Mouse (Mus musculus): ENCODE results near the gene Ngb. TPM values are rescaled to one million over a fixed set of nuclear protein-coding genes. Genes with fewer than 3 reads are reported as not detected.

Ngb gene
- polyA plus RNA-seq, 1 experiment from 2014 or later, result 10.8 TPM

DNA sequence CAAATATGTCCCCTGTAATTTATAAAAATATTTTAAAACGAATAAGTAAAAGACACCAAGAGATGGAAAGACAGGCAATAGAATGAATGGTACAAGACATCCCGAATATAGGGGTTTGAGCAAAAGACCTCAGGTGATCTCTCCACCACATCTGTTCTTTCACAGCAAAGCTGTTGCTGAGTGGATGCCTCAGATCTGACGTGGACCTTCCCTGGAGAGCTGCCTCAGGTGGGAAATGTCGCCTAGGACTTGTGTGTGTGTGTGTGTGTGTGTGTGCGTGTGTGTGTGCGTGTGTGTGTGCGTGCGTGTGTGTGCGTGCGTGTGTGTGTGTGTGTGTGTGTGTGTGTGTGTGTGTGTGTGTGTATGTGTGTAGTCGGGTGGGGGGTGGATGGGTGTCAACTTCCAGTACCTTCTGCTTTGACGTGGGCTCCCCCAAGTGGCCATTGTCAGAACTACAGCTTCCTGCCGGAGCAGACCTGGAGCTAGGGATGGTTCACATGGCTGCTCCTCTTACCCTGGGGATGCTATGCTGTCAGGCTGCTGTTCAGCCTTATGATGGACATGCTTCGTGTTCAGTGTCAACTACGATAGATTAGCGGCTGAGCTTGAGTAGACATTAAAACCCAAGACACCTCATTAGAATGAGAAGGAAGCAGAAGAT, 49.5 kb downstream of the Ngb start:
- Histone ChIP-seq H3K36me3 (ENCODE audit: control insufficient read depth, insufficient read depth, low read length) (no peaks in the 10 kb centered on the region), H3K4me1 (ENCODE audit: control insufficient read depth, insufficient read depth, low read length) (peaks cover 10% of the 10 kb centered on the region), H3K4me2 (ENCODE audit: low read length) (0 out of 2 replicates have a peak overlapping the region, but pooled peaks have one; percentile 15), H3K4me3 (ENCODE audit: low read depth, low read length) (no peak overlapping the region), H3K27me3 (ENCODE audit: control insufficient read depth, insufficient read depth, low read depth, low read length) (no peaks in the 10 kb centered on the region), H3K27ac (ENCODE audit: low read length) (peak overlapping the region; percentile 54; the same call in 1 of the 2 replicates), H3K9ac (ENCODE audit: low read depth, low read length) (no peak overlapping the region), H3K9me3 (replicated peaks; ENCODE audit: control insufficient read depth, low read length, poor library complexity, severe bottlenecking) (no peaks in the 10 kb centered on the region)
- peak; percentile 63 for ATAC-seq
- WGBS, result 21% methylated on average over 16 of the region's 16 CpGs

DNA sequence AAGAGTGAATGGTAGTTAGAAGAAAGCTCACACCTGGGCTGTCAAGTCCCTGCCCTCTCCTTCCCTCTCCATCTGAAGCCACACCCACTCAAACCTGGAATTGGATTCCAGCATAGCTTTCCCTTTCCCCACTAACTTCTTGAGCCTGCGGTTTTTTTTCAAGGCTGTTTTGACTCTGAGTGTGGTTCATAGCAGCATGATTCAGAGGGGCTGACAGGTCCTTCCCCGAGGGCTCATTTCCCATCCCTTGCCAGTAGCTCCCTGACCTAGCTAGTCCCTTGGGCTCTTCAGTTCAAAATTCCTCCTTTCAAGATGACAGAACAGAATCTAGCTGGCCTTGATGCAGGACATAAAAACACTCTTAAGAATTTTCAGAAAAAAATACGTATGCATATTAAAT, 54.8 kb downstream of the Ngb start:
- ATAC-seq, result no peak
- H3K4me2 ChIP-seq (ENCODE audit: low read length), result no peak overlapping the region
- peaks cover 30% of the 10 kb centered on the region for H3K4me1 ChIP-seq (ENCODE audit: control insufficient read depth, insufficient read depth, low read length)
- no peaks in the 10 kb centered on the region for H3K9me3 ChIP-seq (replicated peaks; ENCODE audit: control insufficient read depth, low read length, poor library complexity, severe bottlenecking)
- H3K9ac ChIP-seq (ENCODE audit: low read depth, low read length), result no peak overlapping the region
- no peak overlapping the region for H3K4me3 ChIP-seq (ENCODE audit: low read depth, low read length)
- 72% methylated on average over 3 of the region's 3 CpGs for whole genome bisulfite sequencing
- no peaks in the 10 kb centered on the region for H3K27me3 ChIP-seq (ENCODE audit: control insufficient read depth, insufficient read depth, low read depth, low read length)
- no peak overlapping the region for H3K27ac ChIP-seq (ENCODE audit: low read length)
- H3K36me3 ChIP-seq (ENCODE audit: control insufficient read depth, insufficient read depth, low read length), result no peaks in the 10 kb centered on the region

Other genes with a start within 250 kb of the Ngb start
- 69.3 and 76.9 TPM in 2 replicates for gene Irf2bpl, start 217.7 kb downstream of the Ngb start, polyA plus RNA-seq (2015; fragmentation: Nextera tagmentation; extraction: Ambion mirVana)
- 56.6 and 57.8 TPM in 2 replicates for gene Cipc, start 155.5 kb downstream of the Ngb start, polyA plus RNA-seq (2015; fragmentation: Nextera tagmentation; extraction: Ambion mirVana)
- gene Zdhhc22, start 112.1 kb downstream of the Ngb start, polyA plus RNA-seq (2015; fragmentation: Nextera tagmentation; extraction: Ambion mirVana), result 24.4 and 28.1 TPM in 2 replicates
- 12.9 and 13.7 TPM in 2 replicates for gene Tmem63c, start 81.2 kb downstream of the Ngb start, polyA plus RNA-seq (2015; fragmentation: Nextera tagmentation; extraction: Ambion mirVana)
- gene Gstz1, start 44.6 kb upstream of the Ngb start, polyA plus RNA-seq (2015; fragmentation: Nextera tagmentation; extraction: Ambion mirVana), result 25.1 and 31.5 TPM in 2 replicates
- gene Pomt2, start 45.4 kb upstream of the Ngb start, polyA plus RNA-seq (2015; fragmentation: Nextera tagmentation; extraction: Ambion mirVana), result 15.6 and 16.1 TPM in 2 replicates
- 2.2 and 2.6 TPM in 2 replicates for gene Samd15, start 97.2 kb upstream of the Ngb start, polyA plus RNA-seq (2015; fragmentation: Nextera tagmentation; extraction: Ambion mirVana)
- 5.2 and 6.0 TPM in 2 replicates for gene Tmed8, start 97.9 kb upstream of the Ngb start, polyA plus RNA-seq (2015; fragmentation: Nextera tagmentation; extraction: Ambion mirVana)
- 0.65 and 1.9 TPM in 2 replicates for gene Noxred1, start 136.2 kb upstream of the Ngb start, polyA plus RNA-seq (2015; fragmentation: Nextera tagmentation; extraction: Ambion mirVana)
- gene Vipas39, start 163.7 kb upstream of the Ngb start, polyA plus RNA-seq (2015; fragmentation: Nextera tagmentation; extraction: Ambion mirVana), result 56.2 and 58.2 TPM in 2 replicates
- gene Ahsa1, start 163.9 kb upstream of the Ngb start, polyA plus RNA-seq (2015; fragmentation: Nextera tagmentation; extraction: Ambion mirVana), result 208 and 217 TPM in 2 replicates
- 2.1 and 2.2 TPM in 2 replicates for gene Ism2, start 197.2 kb upstream of the Ngb start, polyA plus RNA-seq (2015; fragmentation: Nextera tagmentation; extraction: Ambion mirVana)